In the genomic region with DNA sequence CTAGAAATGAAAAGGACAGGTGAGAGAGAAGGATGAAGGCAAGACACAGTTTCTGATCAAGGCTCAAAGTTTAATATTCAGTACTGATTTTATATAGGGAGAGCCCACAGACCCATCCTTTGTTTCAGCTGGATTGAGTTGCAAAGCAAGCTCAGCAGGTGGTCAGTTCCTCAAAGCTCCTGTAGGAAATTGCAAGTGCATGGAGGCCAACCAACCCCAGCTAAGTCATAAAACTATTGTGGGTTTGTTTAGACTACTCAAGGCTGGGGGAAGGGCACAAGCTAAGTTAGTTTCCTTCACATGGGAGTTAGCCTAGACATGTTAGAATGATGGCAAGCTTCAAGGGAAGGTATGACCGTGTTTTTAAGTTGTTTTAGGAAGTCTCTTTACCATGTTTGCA, we compare ENCODE assay signal across 6 mouse cellular contexts.
"Had no signal": no experiment of that assay in that cellular context is flagged by ENCODE, and none has a peak within 500 bp of the region (broad histone marks: within the 10 kb centered on the region; RNA-seq: fewer than 3 reads in every experiment).

No protein-coding gene starts in this region.

- DNase-seq: liver, postnatal 0 days; lung, adult 2 months; lung, postnatal 4 days; right cerebral cortex, postnatal 14 days; thymus, adult 2 months; thymus, postnatal 36 days had no signal
